Mouse (Mus musculus) CH12F3 (cell line): Measurements from ENCODE around the gene Zpld1.

Experiments
- in situ Hi-C: fragments of 300-500 bp; cut with MboI; formaldehyde crosslinking; loops from 2 replicates; pipeline ENCODE4 v1.14.3; 2020; ENCODE audit warnings: low sequenced_read_pairs

The Zpld1 gene

GRCm38 (mm10) chr16:55297886-55298285 lies at the start of gene Zpld1:
Zpld1 (minus strand) TSS chr16:55297986.
- in situ Hi-C loops, result no loop called here

GRCm38 (mm10) chr16:55345644-55346043 lies 47.9 kb upstream of the Zpld1 start:
- in situ Hi-C loops, result no loop called here

- in situ Hi-C loops, result no loop called here
Measured at GRCm38 (mm10) chr16:55321542-55322514, 24.0 kb upstream of the Zpld1 start.

GRCm38 (mm10) chr16:55316996-55317395 lies 19.2 kb upstream of the Zpld1 start:
- in situ Hi-C loops, result no loop called here

- in situ Hi-C loops, result no loop called here
Measured at GRCm38 (mm10) chr16:55312106-55312505, 14.3 kb upstream of the Zpld1 start.

- in situ Hi-C loops, result no loop called here
Measured at GRCm38 (mm10) chr16:55282696-55283095, 15.1 kb downstream of the Zpld1 start.

GRCm38 (mm10) chr16:55277447-55277846 lies 20.3 kb downstream of the Zpld1 start:
- in situ Hi-C loops, result no loop called here

GRCm38 (mm10) chr16:55265281-55265680 lies 32.5 kb downstream of the Zpld1 start:
- in situ Hi-C loops, result no loop called here

- in situ Hi-C loops, result no loop called here
Measured at GRCm38 (mm10) chr16:55260862-55261574, 36.8 kb downstream of the Zpld1 start.

GRCm38 (mm10) chr16:55259719-55260118 lies 38.1 kb downstream of the Zpld1 start:
- in situ Hi-C loops, result no loop called here

- in situ Hi-C loops, result no loop called here
Measured at GRCm38 (mm10) chr16:55240996-55241395, 56.8 kb downstream of the Zpld1 start.

GRCm38 (mm10) chr16:55228995-55229622 lies 68.7 kb downstream of the Zpld1 start:
- in situ Hi-C loops, result no loop called here

GRCm38 (mm10) chr16:55203945-55204344 lies 93.8 kb downstream of the Zpld1 start:
- in situ Hi-C loops, result no loop called here

- in situ Hi-C loops, result no loop called here
Measured at GRCm38 (mm10) chr16:55190397-55190796, 107.4 kb downstream of the Zpld1 start.

GRCm38 (mm10) chr16:55185370-55185769 lies 112.4 kb downstream of the Zpld1 start:
- in situ Hi-C loops, result no loop called here
